Mouse (Mus musculus) mammary gland, adult 2 months (tissue): ENCODE results near the gene Catsper2. TPM values are rescaled to one million over a fixed set of nuclear protein-coding genes. Genes with fewer than 3 reads are reported as not detected.

Experiments
- polyA plus RNA-seq: library from polyadenylated mRNA; depleted of rRNA; stranded (reverse); fragments of >200 nt; gene quantifications from 2 replicates; pipeline ENCODE4 v1.2.3, GENCODE M21; 2012; ENCODE audit warnings: low replicate concordance; rRNA removed

Catsper2 gene
- 1.0 and 4.7 TPM in 2 replicates for polyA plus RNA-seq

DNA sequence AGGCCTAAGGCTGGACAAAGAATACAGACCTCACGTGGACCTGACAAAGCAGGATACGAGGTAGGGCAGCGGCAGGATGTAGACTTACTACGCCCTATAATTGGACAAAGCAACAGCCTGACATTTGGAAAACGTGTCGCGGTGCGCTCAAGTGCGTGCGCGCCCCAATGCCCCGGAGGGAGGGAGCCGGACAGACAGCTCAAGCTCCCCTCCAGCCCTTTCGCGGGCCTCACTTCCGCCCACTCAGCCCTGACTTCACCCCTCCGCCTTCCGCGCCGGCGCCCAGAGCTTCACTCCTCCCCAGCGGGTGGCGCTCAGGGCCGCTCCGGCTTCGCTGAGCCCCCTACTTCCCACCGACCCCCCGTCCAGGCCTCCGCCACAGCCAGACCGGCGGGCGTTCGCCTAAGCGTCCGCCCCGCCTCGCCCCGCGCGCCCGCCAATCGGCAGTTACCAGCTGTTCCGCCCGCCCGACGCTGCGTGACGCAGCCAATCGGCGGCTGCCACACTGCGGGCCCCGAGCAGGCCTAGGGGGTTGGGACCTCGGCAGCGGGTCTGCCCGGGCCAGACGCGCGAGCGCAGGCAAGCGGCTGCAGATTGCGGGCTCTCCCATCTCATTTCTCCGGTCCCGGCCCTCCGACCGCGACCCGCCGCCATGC is at the start of gene Catsper2, which contains the start of gene Pdia3:
Gene Catsper2, minus strand, starts transcription at position 406 of the 656 bp plus-strand sequence.
Gene Pdia3, plus strand, starts transcription at position 389 of the 656 bp plus-strand sequence.

DNA sequence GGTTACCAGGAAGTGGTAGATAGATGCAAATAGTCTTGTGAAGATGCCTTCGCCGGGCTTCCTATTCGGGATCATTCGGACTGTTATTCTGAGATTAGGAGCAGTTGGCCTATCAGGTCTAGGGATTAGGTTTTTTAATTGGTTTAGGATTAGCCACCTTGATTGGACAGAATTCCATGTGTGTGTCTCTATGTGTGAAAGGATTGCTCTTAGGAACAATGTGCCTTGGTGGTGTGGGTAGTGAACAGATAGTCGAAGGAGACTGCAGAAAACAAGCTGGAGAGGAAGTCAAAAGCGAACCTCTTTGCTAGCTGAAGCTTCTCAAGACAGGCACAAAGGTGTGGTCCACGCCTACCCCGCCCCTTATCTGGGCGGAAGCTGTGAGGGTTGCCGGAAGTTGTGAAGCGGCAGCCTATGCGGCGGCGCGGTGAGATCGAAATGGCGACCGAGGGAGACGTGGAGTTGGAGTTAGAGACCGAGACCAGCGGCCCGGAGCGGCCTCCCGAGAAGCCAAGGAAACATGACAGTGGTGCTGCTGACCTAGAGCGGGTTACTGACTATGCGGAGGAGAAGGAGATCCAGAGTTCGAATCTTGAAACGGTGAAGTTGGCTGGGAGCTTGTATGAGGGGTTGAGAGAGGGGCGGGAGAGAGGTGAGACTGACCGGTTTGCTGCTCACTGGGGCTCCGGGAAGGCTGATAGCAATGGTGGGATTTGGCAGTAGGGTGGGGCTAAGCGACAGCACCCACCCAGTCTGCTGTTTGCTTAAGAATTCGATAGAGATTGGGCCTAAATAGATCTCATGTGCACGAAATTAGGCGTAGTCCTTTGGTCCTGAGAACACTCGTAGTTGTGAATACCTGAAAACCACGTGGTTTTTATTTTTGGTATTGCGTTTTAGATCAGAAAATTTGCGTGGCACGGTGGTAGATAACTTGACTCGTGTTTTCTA is 43.4 kb upstream of the Catsper2 start, which contains the start of gene Serinc4:
Gene Serinc4, minus strand, starts transcription at position 90 of the 951 bp plus-strand sequence.

GRCm38 (mm10) chr2:121452990-121453389 is 39.4 kb upstream of the Catsper2 start, which contains the start of gene Hypk:
TSS of gene Hypk (plus strand) at chr2:121453290.

DNA sequence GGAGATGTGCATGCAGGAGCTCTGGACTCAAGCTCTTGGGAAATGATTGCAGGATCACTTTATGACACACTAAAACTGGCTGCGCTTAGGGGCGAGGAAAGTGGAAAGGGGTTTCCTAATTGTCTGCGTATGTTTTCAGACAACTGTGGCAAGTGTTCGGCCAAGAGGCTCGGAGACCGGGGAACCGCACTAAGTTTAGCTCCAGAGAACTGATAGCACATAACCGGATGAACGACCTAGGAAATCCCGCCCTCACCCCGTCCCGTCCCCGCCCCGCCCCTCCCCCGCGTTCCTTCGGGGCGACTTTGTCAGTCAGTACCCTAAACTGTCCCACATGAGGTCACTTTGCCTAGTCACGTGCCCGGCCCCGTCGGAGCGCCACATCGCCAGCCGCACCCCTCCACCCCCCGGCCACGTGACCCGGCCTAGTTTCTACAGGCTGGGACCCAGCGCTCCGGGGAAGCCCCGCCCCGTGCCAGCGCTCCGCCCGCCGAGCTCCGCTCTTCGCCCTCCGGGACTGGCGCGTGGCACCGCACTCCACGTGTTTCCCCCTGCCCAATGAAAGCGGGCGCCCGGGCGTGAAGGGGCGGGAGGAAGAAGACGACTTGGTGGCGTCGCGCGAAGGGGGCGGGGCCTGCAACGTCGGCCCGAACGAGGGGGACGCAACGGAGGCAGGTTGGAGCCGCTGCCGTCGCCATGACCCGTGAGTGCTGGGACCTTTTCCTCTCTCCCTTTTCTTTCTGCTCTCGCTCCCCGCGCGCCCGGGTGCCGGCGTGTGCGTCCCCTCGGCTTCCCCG is 35.3 kb upstream of the Catsper2 start, which contains the start of gene Serf2:
Gene Serf2, plus strand, starts transcription at position 457 of the 797 bp plus-strand sequence.

GRCm38 (mm10) chr2:121444178-121444577 is 30.6 kb upstream of the Catsper2 start, which contains the start of gene Ell3:
TSS of gene Ell3 (minus strand) at chr2:121444278.

DNA sequence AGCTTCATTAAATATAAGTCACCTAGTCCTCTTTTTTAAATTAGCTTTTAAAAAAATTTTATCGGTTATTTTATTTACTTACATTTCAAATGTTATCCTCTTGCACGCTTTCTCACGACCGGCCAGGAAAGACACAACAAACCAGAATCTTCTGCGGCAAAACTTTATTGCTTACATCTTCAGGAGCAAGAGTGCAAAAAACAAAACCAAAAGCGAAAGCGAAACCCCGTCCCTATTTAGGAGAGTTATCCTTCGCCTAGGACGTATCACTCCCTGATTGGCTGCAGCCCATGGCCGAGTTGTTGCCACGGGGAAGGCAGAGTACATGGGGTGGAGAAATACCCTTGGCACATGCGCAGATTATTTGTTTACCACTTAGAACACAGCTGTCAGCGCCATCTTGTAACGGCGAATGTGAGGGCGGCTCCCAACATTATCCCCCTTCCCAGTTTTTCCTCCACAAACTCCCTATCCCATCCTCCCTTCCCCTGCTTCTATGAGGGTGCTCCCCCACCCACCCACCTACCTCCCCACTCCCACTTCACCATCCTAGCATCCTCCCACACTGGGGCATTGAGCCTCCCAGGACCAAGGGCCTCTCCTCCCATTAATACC is 26.5 kb downstream of the Catsper2 start, which contains the start of gene Strc:
Gene Strc, minus strand, starts transcription at position 208 of the 615 bp plus-strand sequence.

GRCm38 (mm10) chr2:121357494-121357893 is 56.1 kb downstream of the Catsper2 start, which contains the start of gene Ckmt1:
TSS of gene Ckmt1 (plus strand) at chr2:121357714.

GRCm38 (mm10) chr2:121354820-121355592 is 58.6 kb downstream of the Catsper2 start, which contains the start of gene Ppip5k1:
TSS of gene Ppip5k1 (minus strand) at chr2:121355396.

Other genes starting within 250 kb of the Catsper2 start
- gene Tubgcp4, start 243.1 kb downstream of the Catsper2 start, polyA plus RNA-seq: 38.3 and 50.0 TPM in 2 replicates
- 2.9 and 3.3 TPM in 2 replicates for gene Zscan29, start 242.7 kb downstream of the Catsper2 start, polyA plus RNA-seq
- gene Trp53bp1, start 142.4 kb downstream of the Catsper2 start, polyA plus RNA-seq: 21.3 and 28.9 TPM in 2 replicates
- 3.4 and 5.7 TPM in 2 replicates for gene Map1a, start 124.2 kb downstream of the Catsper2 start, polyA plus RNA-seq
- gene Ppip5k1, start 58.4 kb downstream of the Catsper2 start, polyA plus RNA-seq: 60.3 and 74.7 TPM in 2 replicates
- gene Ckmt1, start 56.1 kb downstream of the Catsper2 start, polyA plus RNA-seq: 11.3 and 12.9 TPM in 2 replicates
- gene Strc, start 26.6 kb downstream of the Catsper2 start, polyA plus RNA-seq: 0.13 and 0.17 TPM in 2 replicates
- 268 and 1,023 TPM in 2 replicates for gene Pdia3, start within 50 bp of the Catsper2 start, polyA plus RNA-seq
- 4.2 and 4.7 TPM in 2 replicates for gene Ell3, start 30.5 kb upstream of the Catsper2 start, polyA plus RNA-seq
- gene Serf2, start 35.4 kb upstream of the Catsper2 start, polyA plus RNA-seq: 286 and 288 TPM in 2 replicates
- 4.0 and 4.7 TPM in 2 replicates for gene Hypk, start 39.5 kb upstream of the Catsper2 start, polyA plus RNA-seq
- gene Serinc4, start 43.0 kb upstream of the Catsper2 start, polyA plus RNA-seq: 0.60 and 0.72 TPM in 2 replicates
- gene Mfap1b, start 60.3 kb upstream of the Catsper2 start, polyA plus RNA-seq: 2.2 and 2.9 TPM in 2 replicates
- 1.6 and 4.6 TPM in 2 replicates for gene Mfap1a, start 92.9 kb upstream of the Catsper2 start, polyA plus RNA-seq
- gene Wdr76, start 92.9 kb upstream of the Catsper2 start, polyA plus RNA-seq: 2.2 and 4.3 TPM in 2 replicates